8 mouse cellular contexts compared by ENCODE assay signal in the genomic region with DNA sequence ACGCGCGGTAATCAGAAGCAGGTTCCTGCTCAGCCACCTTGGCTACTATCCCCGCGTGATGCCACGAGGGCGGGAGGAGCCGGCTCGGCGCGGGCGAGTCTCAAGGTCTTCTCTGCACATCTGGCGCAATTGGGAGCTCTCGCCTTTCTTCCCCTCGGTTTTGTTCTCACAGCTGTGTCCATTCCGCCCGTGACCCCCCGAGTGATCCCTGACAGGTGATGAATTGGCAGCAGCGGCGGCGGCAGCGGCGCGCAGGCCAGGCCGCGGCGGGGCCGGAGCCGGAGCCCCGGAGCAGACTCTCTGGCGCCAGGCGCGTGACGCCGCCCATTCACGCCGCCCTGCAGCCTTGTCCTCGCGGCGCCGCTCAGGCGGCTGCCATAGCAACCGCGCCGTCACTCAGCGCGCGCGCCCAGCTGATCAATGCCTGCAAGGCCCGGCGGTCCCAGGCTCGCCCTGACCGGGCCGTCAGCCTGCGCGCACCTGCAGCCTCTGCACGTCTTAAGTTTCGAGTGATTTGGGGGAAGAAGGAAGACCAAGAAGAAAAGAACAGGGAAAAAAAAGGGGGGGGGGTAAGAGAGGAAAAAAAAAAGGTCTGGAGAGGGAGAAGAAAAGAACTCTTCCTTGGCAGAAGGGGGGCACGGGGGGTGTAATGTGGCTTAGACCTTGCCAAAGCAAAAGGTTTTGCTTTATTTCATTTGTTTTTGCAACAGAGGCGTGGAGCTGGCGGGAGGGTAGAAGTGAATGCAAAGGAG. TPM values are rescaled to one million over a fixed set of nuclear protein-coding genes. Genes with fewer than 3 reads are reported as not detected.
DNase-seq lines count a peak whose midpoint lies in the region; ATAC-seq and TF ChIP-seq lines count a peak whose summit lies in the region.

No protein-coding gene starts in this region.

- no peaks in the 10 kb centered on the region for H3K9me3 ChIP-seq in forebrain, embryonic 11.5 days (ENCODE audit: control insufficient read depth, low read length)
- H3K9me3 ChIP-seq in heart, embryonic 16.5 days (replicated peaks; ENCODE audit: control insufficient read depth, low read length), result no peaks in the 10 kb centered on the region
- no peaks in the 10 kb centered on the region for H3K9me3 ChIP-seq in liver, embryonic 15.5 days (replicated peaks)
- H3K9me3 ChIP-seq in neural tube, embryonic 13.5 days, result no peaks in the 10 kb centered on the region

- ATAC-seq in forebrain, embryonic 11.5 days (replicated peaks; ENCODE audit: low FRiP score), result peak; percentile 83
- ATAC-seq in heart, embryonic 16.5 days (replicated peaks; ENCODE audit: extremely low read depth, insufficient read depth, low FRiP score), result peak; percentile 75
- ATAC-seq in liver, embryonic 15.5 days (ENCODE audit: insufficient read depth), result peak; percentile 51
- ATAC-seq in neural tube, embryonic 13.5 days (ENCODE audit: low read depth), result peak; percentile 79

- WGBS in forebrain, embryonic 11.5 days, result under 1% methylated on average over 60 of the region's 61 CpGs
- under 1% methylated on average over 61 of the region's 61 CpGs for WGBS in heart, embryonic 16.5 days
- under 1% methylated on average over 61 of the region's 61 CpGs for WGBS in liver, embryonic 15.5 days (ENCODE audit: insufficient replicate concordance)
- under 1% methylated on average over 61 of the region's 61 CpGs for WGBS in neural tube, embryonic 13.5 days

- H3K9ac ChIP-seq in forebrain, embryonic 11.5 days (ENCODE audit: low read length), result peak overlapping the region; percentile 82
- peak overlapping the region; percentile 80 for H3K9ac ChIP-seq in heart, embryonic 16.5 days (ENCODE audit: low read length)
- H3K9ac ChIP-seq in liver, embryonic 15.5 days, result peak overlapping the region; percentile 35; the same call in 1 of the 2 replicates
- peak overlapping the region; percentile 80 for H3K9ac ChIP-seq in neural tube, embryonic 13.5 days

- TF ChIP-seq CTCF in brain, embryonic 14.5 days (IDR thresholded peaks at IDR 0.05; ENCODE audit: borderline replicate concordance, extremely low read depth, insufficient read depth, insufficient read length), result no peak

- no peaks in the 10 kb centered on the region for H3K27me3 ChIP-seq in forebrain, embryonic 11.5 days (ENCODE audit: control insufficient read depth, insufficient read depth, low read length)
- H3K27me3 ChIP-seq in heart, embryonic 16.5 days (ENCODE audit: control insufficient read depth, insufficient read depth, low read length), result no peaks in the 10 kb centered on the region
- H3K27me3 ChIP-seq in liver, embryonic 15.5 days, result peaks cover 90% of the 10 kb centered on the region
- H3K27me3 ChIP-seq in neural tube, embryonic 13.5 days, result no peaks in the 10 kb centered on the region

- TF ChIP-seq POLR2A in brain, embryonic 14.5 days (IDR thresholded peaks at IDR 0.05; ENCODE audit: borderline replicate concordance, extremely low read depth, insufficient read depth, insufficient read length, poor library complexity, severe bottlenecking), result peak; percentile 73

- peak overlapping the region; percentile 71 for H3K4me3 ChIP-seq in forebrain, embryonic 11.5 days (ENCODE audit: low read depth, low read length)
- peak overlapping the region; percentile 73 for H3K4me3 ChIP-seq in heart, embryonic 16.5 days (ENCODE audit: low read length)
- peak overlapping the region; percentile 51 for H3K4me3 ChIP-seq in liver, embryonic 15.5 days (replicated peaks)
- peak overlapping the region; percentile 63 for H3K4me3 ChIP-seq in neural tube, embryonic 13.5 days

- peaks cover 28% of the 10 kb centered on the region for H3K4me1 ChIP-seq in forebrain, embryonic 11.5 days (replicated peaks; ENCODE audit: control insufficient read depth, insufficient read depth, low read length)
- peaks cover 19% of the 10 kb centered on the region for H3K4me1 ChIP-seq in heart, embryonic 16.5 days (ENCODE audit: control insufficient read depth, insufficient read depth, low read length)
- peaks cover 24% of the 10 kb centered on the region for H3K4me1 ChIP-seq in liver, embryonic 15.5 days (replicated peaks)
- H3K4me1 ChIP-seq in neural tube, embryonic 13.5 days (replicated peaks), result peaks cover 62% of the 10 kb centered on the region

- peak overlapping the region; percentile 92 for H3K27ac ChIP-seq in forebrain, embryonic 11.5 days (ENCODE audit: low read depth, low read length)
- peak overlapping the region; percentile 86 for H3K27ac ChIP-seq in heart, embryonic 16.5 days (ENCODE audit: low read length)
- H3K27ac ChIP-seq in liver, embryonic 15.5 days (replicated peaks), result peak overlapping the region; percentile 83
- peak overlapping the region; percentile 96 for H3K27ac ChIP-seq in neural tube, embryonic 13.5 days (replicated peaks)

- DNase-seq in CD4-positive, CD25-positive, alpha-beta regulatory T cell, adult 2 months (ENCODE audit: low read depth, low spot score), result peak; percentile 89
- DNase-seq in brain, embryonic 14.5 days (ENCODE audit: low read depth), result peak; percentile 97
- peak; percentile 96 for DNase-seq in forebrain, embryonic 11.5 days (ENCODE audit: low spot score)
- DNase-seq in kidney, postnatal 36 days, result peak; percentile 98
- DNase-seq in testis, postnatal 10 days (ENCODE audit: low spot score), result peak; percentile 95

- peak overlapping the region; percentile 92 for H3K4me2 ChIP-seq in forebrain, embryonic 11.5 days (ENCODE audit: low read depth, low read length, severe bottlenecking)
- H3K4me2 ChIP-seq in heart, embryonic 16.5 days (ENCODE audit: low read depth, low read length), result peak overlapping the region; percentile 76
- H3K4me2 ChIP-seq in liver, embryonic 15.5 days, result peak overlapping the region; percentile 74
- peak overlapping the region; percentile 97 for H3K4me2 ChIP-seq in neural tube, embryonic 13.5 days

- H3K36me3 ChIP-seq in forebrain, embryonic 11.5 days (ENCODE audit: control insufficient read depth, insufficient read depth, low read length), result no peaks in the 10 kb centered on the region
- H3K36me3 ChIP-seq in heart, embryonic 16.5 days (ENCODE audit: control insufficient read depth, insufficient read depth), result no peaks in the 10 kb centered on the region
- no peaks in the 10 kb centered on the region for H3K36me3 ChIP-seq in liver, embryonic 15.5 days (replicated peaks)
- no peaks in the 10 kb centered on the region for H3K36me3 ChIP-seq in neural tube, embryonic 13.5 days

RNA-seq across cellular contexts. Expression of a gene that starts 1.8 kb away (rescaled TPM):
- polyA plus RNA-seq in brain, embryonic 14.5 days (2012; rRNA removed), result 130 and 168 TPM in 2 replicates
- polyA plus RNA-seq in forebrain, embryonic 11.5 days (2014; fragmentation: Nextera tagmentation; extraction: Ambion mirVana), result 188 and 198 TPM in 2 replicates
- 157 TPM in 2 replicates for polyA plus RNA-seq in heart, embryonic 16.5 days (2015; fragmentation: Nextera tagmentation; extraction: Ambion mirVana)
- polyA plus RNA-seq in liver, embryonic 15.5 days (2015; fragmentation: Nextera tagmentation; extraction: Ambion mirVana), result 105 and 126 TPM in 2 replicates
- 254 and 258 TPM in 2 replicates for polyA plus RNA-seq in neural tube, embryonic 13.5 days (2015; fragmentation: Nextera tagmentation; extraction: Ambion mirVana)

Comparison
In these comparisons a context has a peak if more than half of its experiments do, and no peak if none do; other contexts are left out.
1. Peak in every context shown above with its lines: DNase-seq, ATAC-seq, H3K4me3 ChIP-seq and H3K27ac ChIP-seq.